Mouse (Mus musculus) urinary bladder, adult 18-20 months (tissue): ENCODE measurements at regions not wholly inside any gene's neighbourhood (a gene's known extent, or its start where the extent isn't known, plus 50 kb on each side); places are given as distances from the start of the nearest gene placed in this dataset.

Source experiments
- DNase-seq, 2 experiments: peaks; one replicate each; pipeline ENCODE4 v3.0.0; 2022; ENCODE audit warnings: low spot score in 2 of 2, mixed read lengths in 2 of 2

- DNase-seq = no peak
These were observed 110.0 kb upstream of the Gria1 start for GRCm38 (mm10) chr11:56901201-56901600.

GRCm38 (mm10) chr11:56925368-56925896 is 85.8 kb upstream of the Gria1 start:
- DNase-seq = no peak

- DNase-seq = no peak
These were observed 78.4 kb upstream of the Gria1 start for GRCm38 (mm10) chr11:56932766-56933165.

- DNase-seq = no peak
These were observed 58.8 kb upstream of the Gria1 start for GRCm38 (mm10) chr11:56952357-56952756.

GRCm38 (mm10) chr11:56957824-56958223 is 53.4 kb upstream of the Gria1 start:
- DNase-seq = no peak
